Mouse (Mus musculus) limb, embryonic 14.5 days (tissue): Measurements from ENCODE around the gene Ankrd52. TPM values are rescaled to one million over a fixed set of nuclear protein-coding genes. Genes with fewer than 3 reads are reported as not detected.

Experiments used
- ATAC-seq: fragments of 200-750 bp; cut with Nextera tagmentation; 2 replicates; pipeline ENCODE4 v1.8.0; 2017; ENCODE audit warnings: low read depth, moderate number of reproducible peaks, moderate TSS enrichment; ENCODE audit not compliant: low FRiP score
- DNase-seq: peaks from one replicate; pipeline ENCODE4 v3.0.0-alpha.2; 2015; ENCODE audit warnings: low spot score
- H3K27ac ChIP-seq: fragments of 300-500 bp; sonication (generic); replicated peaks from 2 replicates; pipeline ENCODE4 v1.5.1; 2014; ENCODE audit warnings: low read depth, mild to moderate bottlenecking, low read length, moderate library complexity, mixed read lengths
- H3K27me3 ChIP-seq: fragments of 300-500 bp; sonication (generic); 2 replicates; pipeline ENCODE4 v1.6.1; 2014; ENCODE audit warnings: low read length, mixed read lengths; ENCODE audit not compliant: control insufficient read depth, insufficient read depth
- H3K36me3 ChIP-seq: fragments of 300-500 bp; sonication (generic); 2 replicates; pipeline ENCODE4 v1.6.1; 2014; ENCODE audit warnings: mild to moderate bottlenecking, low read length, moderate library complexity, mixed read lengths; ENCODE audit not compliant: control insufficient read depth, insufficient read depth
- H3K4me1 ChIP-seq: fragments of 300-500 bp; sonication (generic); 2 replicates; pipeline ENCODE4 v1.6.1; 2014; ENCODE audit warnings: antibody characterized with exemption, low read length, mixed read lengths; ENCODE audit not compliant: control insufficient read depth, insufficient read depth
- H3K4me2 ChIP-seq: fragments of 300-500 bp; sonication (generic); replicated peaks from 2 replicates; pipeline ENCODE4 v1.6.1; 2014; ENCODE audit warnings: low read depth, mild to moderate bottlenecking, low read length, moderate library complexity; ENCODE audit not compliant: severe bottlenecking
- H3K4me3 ChIP-seq: fragments of 300-500 bp; sonication (generic); replicated peaks from 2 replicates; pipeline ENCODE4 v1.5.1; 2014; ENCODE audit warnings: low read length
- H3K9ac ChIP-seq: fragments of 300-500 bp; sonication (generic); 2 replicates; pipeline ENCODE4 v1.6.1; 2014; ENCODE audit warnings: mild to moderate bottlenecking, low read depth, low read length, moderate library complexity; ENCODE audit not compliant: severe bottlenecking
- H3K9me3 ChIP-seq: fragments of 300-500 bp; sonication (generic); 2 replicates; pipeline ENCODE4 v1.6.1; 2016; ENCODE audit warnings: low read length; ENCODE audit not compliant: control insufficient read depth
- POLR2A ChIP-seq: fragments of 200-500 bp; IDR thresholded peaks from 2 replicates; pipeline ENCODE4 v1.8.0; 2012; ENCODE audit warnings: inconsistent platforms, mild to moderate bottlenecking, moderate library complexity, borderline replicate concordance; ENCODE audit not compliant: insufficient read depth, insufficient read length; ENCODE audit errors: extremely low read depth
- WGBS: fragments of 180-500 bp; shearing (Covaris S2); extraction: QIAGEN DNeasy Blood & Tissue Kit; methylation state at CpG from one replicate; pipeline ENCODE4 v1.1.7; 2014; 5-methylcytosine and 5-hydroxymethylcytosine counted together
- polyA plus RNA-seq, 2 experiments: library from polyadenylated mRNA; depleted of rRNA in 1 of 2; stranded (reverse) in 1 of 2; unstranded in 1 of 2; fragments of >200 nt; fragmentation: Nextera tagmentation in 1 of 2; extraction: Ambion mirVana in 1 of 2; gene quantifications; 2 replicates each; pipeline versions ENCODE4 v1.2.1 to v1.2.3; 2012 to 2014

Ankrd52 gene
- polyA plus RNA-seq, 2 experiments: 11.3 to 50.7 TPM

GRCm38 (mm10) chr10:128414848-128415247, 37.9 kb downstream of the Ankrd52 start:
- Histone ChIP-seq H3K4me1 (peaks cover 20% of the 10 kb centered on the region), H3K27ac (no peak overlapping the region), H3K4me3 (no peak overlapping the region), H3K36me3 (peaks cover 61% of the 10 kb centered on the region), H3K9ac (no peak overlapping the region), H3K9me3 (no peaks in the 10 kb centered on the region), H3K27me3 (no peaks in the 10 kb centered on the region), H3K4me2 (no peak overlapping the region)
- WGBS: 92% methylated on average over 5 of the region's 5 CpGs
- ATAC-seq (no peak), DNase-seq (no peak)
- no peak for TF ChIP-seq POLR2A

GRCm38 (mm10) chr10:128422426-128422825, 45.5 kb downstream of the Ankrd52 start:
- no peak overlapping the region for H3K9ac ChIP-seq
- H3K4me2 ChIP-seq: no peak overlapping the region
- H3K4me1 ChIP-seq: no peaks in the 10 kb centered on the region
- no peak overlapping the region for H3K27ac ChIP-seq
- no peak for TF ChIP-seq POLR2A
- peaks cover 76% of the 10 kb centered on the region for H3K36me3 ChIP-seq
- H3K27me3 ChIP-seq: no peaks in the 10 kb centered on the region
- H3K4me3 ChIP-seq: no peak overlapping the region
- ATAC-seq (no peak), DNase-seq (no peak)
- no peaks in the 10 kb centered on the region for H3K9me3 ChIP-seq
- WGBS: 62% methylated on average over 5 of the region's 5 CpGs

GRCm38 (mm10) chr10:128424604-128425003, 47.7 kb downstream of the Ankrd52 start:
- DNase-seq: no peak
- no peaks in the 10 kb centered on the region for H3K9me3 ChIP-seq
- no peak for ATAC-seq
- no peak overlapping the region for H3K4me3 ChIP-seq
- H3K4me2 ChIP-seq: no peak overlapping the region
- 32% methylated on average over 7 of the region's 7 CpGs for WGBS
- no peak overlapping the region for H3K27ac ChIP-seq
- H3K9ac ChIP-seq: no peak overlapping the region
- H3K27me3 ChIP-seq: no peaks in the 10 kb centered on the region
- peaks cover 68% of the 10 kb centered on the region for H3K36me3 ChIP-seq
- no peaks in the 10 kb centered on the region for H3K4me1 ChIP-seq
- TF ChIP-seq POLR2A: no peak

- no peak for DNase-seq
- H3K4me2 ChIP-seq: no peak overlapping the region
- WGBS: 84% methylated on average over 3 of the region's 3 CpGs
- peaks cover 69% of the 10 kb centered on the region for H3K36me3 ChIP-seq
- TF ChIP-seq POLR2A: no peak
- no peak overlapping the region for H3K4me3 ChIP-seq
- no peaks in the 10 kb centered on the region for H3K9me3 ChIP-seq
- ATAC-seq: no peak
- no peak overlapping the region for H3K27ac ChIP-seq
- no peaks in the 10 kb centered on the region for H3K27me3 ChIP-seq
- no peaks in the 10 kb centered on the region for H3K4me1 ChIP-seq
- no peak overlapping the region for H3K9ac ChIP-seq
These were observed 48.3 kb downstream of the Ankrd52 start for GRCm38 (mm10) chr10:128425260-128425659.

GRCm38 (mm10) chr10:128429052-128429451, 52.1 kb downstream of the Ankrd52 start:
- H3K27ac ChIP-seq: no peak overlapping the region
- no peak overlapping the region for H3K4me2 ChIP-seq
- TF ChIP-seq POLR2A: no peak
- WGBS: 93% methylated on average over 5 of the region's 5 CpGs
- no peaks in the 10 kb centered on the region for H3K9me3 ChIP-seq
- H3K27me3 ChIP-seq: no peaks in the 10 kb centered on the region
- peaks cover 60% of the 10 kb centered on the region for H3K36me3 ChIP-seq
- H3K4me3 ChIP-seq: no peak overlapping the region
- no peak overlapping the region for H3K9ac ChIP-seq
- ATAC-seq (no peak), DNase-seq (no peak)
- no peaks in the 10 kb centered on the region for H3K4me1 ChIP-seq

- no peak for ATAC-seq
- H3K36me3 ChIP-seq: peaks cover 60% of the 10 kb centered on the region
- H3K4me3 ChIP-seq: no peak overlapping the region
- H3K27ac ChIP-seq: no peak overlapping the region
- no peak for DNase-seq
- no peaks in the 10 kb centered on the region for H3K4me1 ChIP-seq
- no peak for TF ChIP-seq POLR2A
- H3K9me3 ChIP-seq: no peaks in the 10 kb centered on the region
- H3K4me2 ChIP-seq: no peak overlapping the region
- H3K9ac ChIP-seq: no peak overlapping the region
- H3K27me3 ChIP-seq: no peaks in the 10 kb centered on the region
- 82% methylated on average over 4 of the region's 4 CpGs for WGBS
These were observed 52.5 kb downstream of the Ankrd52 start for GRCm38 (mm10) chr10:128429454-128429853.
